Mouse (Mus musculus) myocyte (in vitro differentiated cells): ENCODE measurements around the gene Arhgap17. TPM values are rescaled to one million over a fixed set of nuclear protein-coding genes. Genes with fewer than 3 reads are reported as not detected.

ENCODE experiments used
- H3K27me3 ChIP-seq: one replicate; pipeline ENCODE4 v1.6.1; 2011; ENCODE audit not compliant: control insufficient read depth, insufficient read depth, insufficient read length
- H3K36me3 ChIP-seq: one replicate; pipeline ENCODE4 v1.6.1; 2011; ENCODE audit not compliant: control insufficient read depth, insufficient read depth
- H3K4me2 ChIP-seq: one replicate; pipeline ENCODE4 v1.6.1; 2011; ENCODE audit warnings: low read depth, control low read depth
- H3K4me3 ChIP-seq: one replicate; pipeline ENCODE4 v1.5.1; 2011; ENCODE audit warnings: mild to moderate bottlenecking, control low read depth, moderate library complexity
- H3K79me2 ChIP-seq: one replicate; pipeline ENCODE4 v1.6.1; 2011; ENCODE audit not compliant: control insufficient read depth, insufficient read depth
- H3ac ChIP-seq: one replicate; pipeline ENCODE4 v1.6.1; 2011; ENCODE audit not compliant: control insufficient read depth, insufficient read length
- CEBPB ChIP-seq: IDR thresholded peaks from 2 replicates; pipeline ENCODE4 v1.6.1; 2011; ENCODE audit warnings: mild to moderate bottlenecking, moderate library complexity; ENCODE audit not compliant: poor library complexity, insufficient read depth, severe bottlenecking
- E2F4 ChIP-seq: IDR thresholded peaks from one replicate; pipeline ENCODE4 v1.6.1; 2011; ENCODE audit warnings: mild to moderate bottlenecking, control low read depth, moderate library complexity; ENCODE audit not compliant: insufficient read depth
- MAX ChIP-seq: IDR thresholded peaks from one replicate; pipeline ENCODE4 v1.6.1; 2011; ENCODE audit warnings: low read depth, mild to moderate bottlenecking, control low read depth
- MYOD1 ChIP-seq, 3 experiments: IDR thresholded peaks; one replicate each; pipeline ENCODE4 v1.6.1; 2011; ENCODE audit warnings: control low read depth in 2 of 3, low read depth in 2 of 3, mild to moderate bottlenecking in 2 of 3, moderate library complexity in 1 of 3; ENCODE audit not compliant: insufficient read length in 2 of 3, control insufficient read depth in 1 of 3
- MYOG ChIP-seq, 3 experiments: IDR thresholded peaks; one replicate each; pipeline ENCODE4 v1.6.1; 2011; ENCODE audit warnings: control low read depth in 2 of 3, low read depth in 2 of 3, mild to moderate bottlenecking in 2 of 3; ENCODE audit not compliant: insufficient read length in 2 of 3, control insufficient read depth in 1 of 3, insufficient read depth in 1 of 3
- POLR2A ChIP-seq: IDR thresholded peaks from one replicate; pipeline ENCODE4 v1.6.1; 2011; ENCODE audit warnings: low read depth, mild to moderate bottlenecking, control low read depth, moderate library complexity; ENCODE audit not compliant: insufficient read length
- POLR2AphosphoS2 ChIP-seq: IDR thresholded peaks from one replicate; pipeline ENCODE4 v1.6.1; 2011; ENCODE audit warnings: low read depth, control low read depth; ENCODE audit not compliant: insufficient read length
- REST ChIP-seq: IDR thresholded peaks from one replicate; pipeline ENCODE4 v1.6.1; 2011; ENCODE audit warnings: mild to moderate bottlenecking, control low read depth, moderate library complexity; ENCODE audit not compliant: insufficient read depth, insufficient read length
- SRF ChIP-seq: IDR thresholded peaks from one replicate; pipeline ENCODE4 v1.6.1; 2011; ENCODE audit warnings: low read depth; ENCODE audit not compliant: control insufficient read depth, insufficient read length
- TCF12 ChIP-seq: IDR thresholded peaks from one replicate; pipeline ENCODE4 v1.6.1; 2011; ENCODE audit warnings: mild to moderate bottlenecking, control low read depth; ENCODE audit not compliant: poor library complexity, insufficient read depth, severe bottlenecking
- TCF3 ChIP-seq: IDR thresholded peaks from one replicate; pipeline ENCODE4 v1.6.1; 2011; ENCODE audit warnings: low read depth, control low read depth; ENCODE audit not compliant: insufficient read length
- USF1 ChIP-seq: IDR thresholded peaks from one replicate; pipeline ENCODE4 v1.6.1; 2011; ENCODE audit warnings: low read depth, mild to moderate bottlenecking, control low read depth, moderate library complexity
- polyA plus RNA-seq: library from polyadenylated mRNA; unstranded; fragments of >200 nt; fragmentation: generic; extraction: Trizol; gene quantifications from one replicate; pipeline ENCODE4 v1.2.1, GENCODE M21; 2012; ENCODE audit warnings: missing spikeins

The Arhgap17 gene
- polyA plus RNA-seq, 1 experiment = 18.0 TPM

GRCm38 (mm10) chr7:123394271-123394670 lies 24.6 kb upstream of the Arhgap17 start:
- TF ChIP-seq USF1 = no peak
- TF ChIP-seq MAX = no peak
- TF ChIP-seq CEBPB = no peak
- no peak for TF ChIP-seq MYOG (IDR thresholded peaks at IDR 0.05; ENCODE audit: control insufficient read depth in 1 of 3, insufficient read depth in 1 of 3, insufficient read length in 2 of 3, low read depth in 2 of 3)
- TF ChIP-seq TCF3 = no peak
- TF ChIP-seq SRF = no peak
- no peak for TF ChIP-seq REST
- TF ChIP-seq MYOD1 (IDR thresholded peaks at IDR 0.05; ENCODE audit: control insufficient read depth in 1 of 3, insufficient read length in 2 of 3, low read depth in 2 of 3) = no peak
- no peak for TF ChIP-seq POLR2A
- no peak for TF ChIP-seq POLR2AphosphoS2
- TF ChIP-seq E2F4 = no peak
- TF ChIP-seq TCF12 = no peak
- no peak overlapping the region for H3K4me3 ChIP-seq

GRCm38 (mm10) chr7:123389686-123390280 lies 20.1 kb upstream of the Arhgap17 start:
- no peaks in the 10 kb centered on the region for H3K79me2 ChIP-seq
- H3K36me3 ChIP-seq = peaks cover 3% of the 10 kb centered on the region
- TF ChIP-seq POLR2A = no peak
- TF ChIP-seq CEBPB = 0 out of 2 replicates have a peak, but pooled peaks have one; percentile 28
- no peak for TF ChIP-seq TCF12
- no peak for TF ChIP-seq SRF
- TF ChIP-seq TCF3 = no peak
- no peak for TF ChIP-seq REST
- TF ChIP-seq USF1 = no peak
- no peak overlapping the region for H3K4me2 ChIP-seq
- no peak overlapping the region for H3ac ChIP-seq
- H3K4me3 ChIP-seq = no peak overlapping the region
- H3K27me3 ChIP-seq = no peaks in the 10 kb centered on the region

More at GRCm38 (mm10) chr7:123394271-123394670, 24.6 kb upstream of the Arhgap17 start:
- H3K4me2 ChIP-seq = no peak overlapping the region
- no peaks in the 10 kb centered on the region for H3K36me3 ChIP-seq
- no peak overlapping the region for H3ac ChIP-seq
- no peaks in the 10 kb centered on the region for H3K27me3 ChIP-seq
- no peaks in the 10 kb centered on the region for H3K79me2 ChIP-seq

GRCm38 (mm10) chr7:123385693-123386407 lies 16.1 kb upstream of the Arhgap17 start:
- H3ac ChIP-seq = no peak overlapping the region
- no peak overlapping the region for H3K4me3 ChIP-seq
- TF ChIP-seq CEBPB = no peak
- no peak for TF ChIP-seq POLR2AphosphoS2
- TF ChIP-seq MYOD1 (IDR thresholded peaks at IDR 0.05; ENCODE audit: control insufficient read depth in 1 of 3, insufficient read length in 2 of 3, low read depth in 2 of 3) = peak in 1 of 3 experiments; percentile 31
- H3K79me2 ChIP-seq = peaks cover 5% of the 10 kb centered on the region
- H3K4me2 ChIP-seq = no peak overlapping the region
- H3K36me3 ChIP-seq = peaks cover 3% of the 10 kb centered on the region
- no peaks in the 10 kb centered on the region for H3K27me3 ChIP-seq

- Histone ChIP-seq H3K27me3 (no peaks in the 10 kb centered on the region), H3ac (peak overlapping the region; percentile 2), H3K4me3 (peak overlapping the region; percentile 58), H3K79me2 (peaks cover 16% of the 10 kb centered on the region), H3K36me3 (no peaks in the 10 kb centered on the region), H3K4me2 (peak overlapping the region; percentile 83)
- TF ChIP-seq POLR2A (peak; percentile 80), TCF12 (no peak), POLR2AphosphoS2 (peak; percentile 84), CEBPB (no peak), SRF (no peak)
Observed at GRCm38 (mm10) chr7:123377443-123378400, 8.0 kb upstream of the Arhgap17 start.

GRCm38 (mm10) chr7:123371501-123371900 lies 1.8 kb upstream of the Arhgap17 start:
- no peak overlapping the region for H3K4me3 ChIP-seq
- peaks cover 25% of the 10 kb centered on the region for H3K79me2 ChIP-seq
- no peaks in the 10 kb centered on the region for H3K27me3 ChIP-seq
- peak overlapping the region; percentile 85 for H3K4me2 ChIP-seq
- H3K36me3 ChIP-seq = no peaks in the 10 kb centered on the region
- TF ChIP-seq USF1 = no peak
- no peak for TF ChIP-seq TCF3
- TF ChIP-seq E2F4 = no peak
- TF ChIP-seq SRF = no peak
- TF ChIP-seq CEBPB = no peak
- TF ChIP-seq MAX = no peak
- no peak for TF ChIP-seq MYOG (IDR thresholded peaks at IDR 0.05; ENCODE audit: control insufficient read depth in 1 of 3, insufficient read depth in 1 of 3, insufficient read length in 2 of 3, low read depth in 2 of 3)
- no peak for TF ChIP-seq REST
- no peak for TF ChIP-seq TCF12
- no peak for TF ChIP-seq POLR2A
- TF ChIP-seq MYOD1 (IDR thresholded peaks at IDR 0.05; ENCODE audit: control insufficient read depth in 1 of 3, insufficient read length in 2 of 3, low read depth in 2 of 3) = no peak
- no peak for TF ChIP-seq POLR2AphosphoS2
- no peak overlapping the region for H3ac ChIP-seq
